Mouse (Mus musculus): Measurements from ENCODE around the gene Srpk3.

The Srpk3 gene

DNA sequence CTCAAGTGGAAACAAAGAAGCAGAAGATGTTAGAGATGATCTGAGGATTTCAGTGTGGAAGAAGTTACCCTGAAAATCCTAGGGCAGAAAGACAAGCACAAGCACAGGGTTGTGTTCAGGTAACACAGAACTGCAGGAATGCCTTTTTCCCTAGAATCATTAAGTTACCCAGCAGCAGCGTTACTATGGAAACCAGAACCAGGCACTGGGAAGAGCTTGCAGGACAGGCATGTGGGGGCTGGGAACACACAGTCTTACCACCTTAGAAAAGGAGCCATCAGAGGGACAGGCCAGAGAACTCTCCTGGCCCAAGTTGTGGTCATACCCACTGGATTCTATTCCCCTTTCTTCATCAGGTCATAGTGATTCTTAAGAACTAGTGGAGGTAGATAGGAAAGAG, 31.6 kb downstream of the Srpk3 start:
- no peak for DNase-seq

DNA sequence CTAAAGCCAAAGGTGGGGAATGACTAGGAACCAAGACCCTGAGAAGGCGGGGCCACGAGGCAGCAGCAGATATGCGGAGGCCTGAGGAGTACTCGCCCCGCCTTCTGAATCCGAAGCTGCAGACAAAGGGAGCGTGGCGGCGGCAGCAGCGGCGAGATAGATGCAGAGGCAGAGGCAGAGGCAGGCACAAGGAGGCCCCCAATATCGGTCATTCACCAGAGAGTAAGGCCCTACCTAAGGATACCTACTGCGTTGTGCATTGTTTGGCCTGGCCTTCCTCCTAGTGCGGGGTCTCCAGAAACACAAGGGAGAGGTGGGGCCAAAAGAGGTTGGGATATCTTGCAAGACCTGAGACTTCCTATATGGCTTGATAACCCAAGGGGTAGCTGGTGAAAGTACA, 40.9 kb downstream of the Srpk3 start:
- no peak for DNase-seq

DNA sequence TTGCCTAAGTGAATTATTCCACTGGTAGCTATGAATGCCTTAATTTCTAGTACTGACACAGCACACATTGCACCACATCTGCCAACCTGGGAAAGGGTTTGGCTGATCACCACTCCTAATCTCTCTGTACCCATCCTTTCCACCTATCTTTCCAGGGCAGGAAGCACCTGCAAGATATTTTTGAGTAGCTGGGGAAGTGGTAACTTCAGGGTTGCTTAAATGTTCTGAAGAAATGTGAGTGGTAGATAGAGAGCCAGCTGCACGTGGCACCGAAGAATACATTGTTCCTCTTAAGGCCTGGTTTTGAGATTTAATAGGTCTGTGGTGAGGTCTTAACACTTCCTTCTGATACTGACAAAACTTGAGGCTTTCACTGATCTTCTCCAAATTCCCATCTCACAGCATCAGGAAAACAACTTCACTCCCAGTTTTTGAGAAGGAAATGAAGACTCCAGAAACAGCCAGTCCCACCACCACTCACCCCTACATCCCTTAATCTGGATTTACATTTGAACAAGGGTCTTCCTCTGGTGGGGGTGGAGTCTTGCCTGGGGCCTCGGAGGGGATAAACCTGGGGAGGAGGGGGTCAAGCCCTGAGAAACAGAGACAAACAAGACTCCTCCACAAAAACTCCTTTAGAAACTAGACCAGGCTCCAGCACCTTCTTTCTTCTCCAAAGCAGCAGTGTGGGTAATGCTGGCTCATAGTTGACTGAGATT, 42.5 kb downstream of the Srpk3 start:
- DNase-seq = no peak

DNA sequence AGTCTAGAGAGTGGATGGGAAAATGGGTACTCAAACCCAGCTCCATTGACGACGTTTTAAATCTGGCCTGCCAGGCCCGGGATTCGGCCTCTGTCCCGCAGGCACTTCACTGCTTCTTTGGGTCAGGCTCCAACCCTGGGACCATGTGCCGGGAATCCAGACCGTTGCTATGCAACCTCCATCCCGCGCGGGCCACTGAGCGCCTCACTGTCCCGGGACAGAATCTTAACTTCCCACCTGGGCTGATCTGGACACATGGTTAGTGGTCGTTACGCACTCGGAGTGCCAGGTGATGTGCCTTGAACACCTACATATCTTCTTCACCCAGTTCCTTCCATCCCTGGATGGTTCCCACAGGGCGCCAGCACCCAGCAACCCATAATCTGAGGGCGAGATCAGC, 49.5 kb downstream of the Srpk3 start:
- DNase-seq = peak; percentile 30

DNA sequence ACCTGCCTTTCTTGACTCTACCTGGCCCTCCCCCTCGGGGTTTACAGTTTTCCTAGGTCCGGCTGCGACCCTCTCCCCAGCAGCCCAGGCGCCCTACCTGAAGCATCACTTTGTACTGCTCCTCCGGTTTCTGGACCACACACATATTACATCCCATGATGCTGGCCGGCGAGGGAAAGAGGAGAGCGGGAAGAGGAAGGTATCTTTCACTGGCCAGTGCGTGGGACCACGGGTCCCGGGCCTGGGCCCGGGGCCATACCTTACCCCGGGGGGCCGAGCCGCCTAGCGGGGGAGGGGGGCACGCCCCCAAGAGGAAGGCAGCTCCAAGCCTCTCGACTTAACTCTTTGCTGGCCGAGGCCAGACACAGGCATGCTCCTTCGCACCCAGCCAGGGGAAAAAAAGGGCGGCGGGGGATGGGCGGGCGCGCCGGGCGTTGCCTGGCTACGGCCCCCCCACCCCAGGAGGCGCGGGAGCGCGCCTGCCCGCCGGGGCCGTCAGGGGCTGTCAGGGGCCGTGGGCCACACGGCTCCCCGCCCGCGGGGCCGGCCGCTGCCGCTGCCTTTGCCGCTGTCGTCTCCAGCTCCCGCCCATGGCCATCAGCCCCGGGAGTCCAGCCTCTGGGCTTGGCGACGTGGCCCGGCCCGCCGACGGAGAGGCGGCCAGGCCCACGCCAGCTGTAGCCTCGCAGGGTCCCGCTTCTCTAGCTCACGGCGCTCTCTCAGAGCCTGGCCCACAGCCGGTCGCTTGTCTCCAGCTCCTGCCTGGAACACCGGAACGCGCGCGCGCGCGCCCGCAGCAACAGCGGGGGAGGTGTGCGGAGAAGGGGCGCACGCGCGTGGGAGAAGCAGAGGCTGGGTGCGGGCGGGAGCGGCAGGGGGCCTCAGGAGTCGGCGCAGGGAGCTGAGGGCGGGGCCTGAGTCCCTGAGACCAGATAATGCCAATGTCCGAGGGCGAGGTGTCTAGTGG, 50.3 kb downstream of the Srpk3 start, which contains the start of gene Pdzd4:
TSS of gene Pdzd4 (minus strand) at position 785 of the 967 bp plus-strand sequence.
- peak; percentile 84 for DNase-seq

Data from cerebellum, adult 11-12 months (tissue).